Mouse (Mus musculus) spleen, postnatal 36 days (tissue): Measurements from ENCODE around the gene Gabbr1.

Source experiments
- DNase-seq, 2 experiments: peaks; one replicate each; pipeline ENCODE4 v3.0.0; 2022; ENCODE audit warnings: low spot score in 2 of 2, mixed read lengths in 1 of 2

The Gabbr1 gene

DNA sequence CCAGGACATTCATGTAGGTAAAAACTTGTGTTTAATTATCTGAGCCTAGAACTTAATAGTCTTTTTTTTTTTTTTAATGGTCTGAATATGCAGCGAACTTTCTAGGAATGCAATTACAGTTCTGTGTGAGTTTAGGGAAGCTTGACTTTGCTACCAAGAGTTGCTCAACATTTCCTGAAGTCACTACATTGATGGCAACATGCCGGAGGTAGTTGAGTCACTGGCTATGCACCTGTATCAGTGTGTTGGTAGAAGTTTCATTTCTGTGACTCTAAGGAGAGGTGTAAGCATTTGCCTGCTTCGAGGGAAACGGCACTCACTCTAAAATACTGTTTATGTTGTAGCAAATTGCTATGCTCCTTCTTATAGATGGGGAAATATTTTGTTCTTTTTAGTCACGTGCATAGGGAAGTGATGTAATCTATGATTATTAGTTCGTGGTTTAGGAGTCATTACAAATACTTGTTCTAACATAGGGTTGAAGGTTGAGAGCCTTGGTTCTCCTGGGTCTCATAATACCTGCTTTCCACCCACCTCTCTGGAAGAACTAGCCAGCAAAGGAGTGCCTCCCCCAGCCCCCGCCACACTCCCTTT lies 1.0 kb upstream of the Gabbr1 start:
- DNase-seq = no peak

DNA sequence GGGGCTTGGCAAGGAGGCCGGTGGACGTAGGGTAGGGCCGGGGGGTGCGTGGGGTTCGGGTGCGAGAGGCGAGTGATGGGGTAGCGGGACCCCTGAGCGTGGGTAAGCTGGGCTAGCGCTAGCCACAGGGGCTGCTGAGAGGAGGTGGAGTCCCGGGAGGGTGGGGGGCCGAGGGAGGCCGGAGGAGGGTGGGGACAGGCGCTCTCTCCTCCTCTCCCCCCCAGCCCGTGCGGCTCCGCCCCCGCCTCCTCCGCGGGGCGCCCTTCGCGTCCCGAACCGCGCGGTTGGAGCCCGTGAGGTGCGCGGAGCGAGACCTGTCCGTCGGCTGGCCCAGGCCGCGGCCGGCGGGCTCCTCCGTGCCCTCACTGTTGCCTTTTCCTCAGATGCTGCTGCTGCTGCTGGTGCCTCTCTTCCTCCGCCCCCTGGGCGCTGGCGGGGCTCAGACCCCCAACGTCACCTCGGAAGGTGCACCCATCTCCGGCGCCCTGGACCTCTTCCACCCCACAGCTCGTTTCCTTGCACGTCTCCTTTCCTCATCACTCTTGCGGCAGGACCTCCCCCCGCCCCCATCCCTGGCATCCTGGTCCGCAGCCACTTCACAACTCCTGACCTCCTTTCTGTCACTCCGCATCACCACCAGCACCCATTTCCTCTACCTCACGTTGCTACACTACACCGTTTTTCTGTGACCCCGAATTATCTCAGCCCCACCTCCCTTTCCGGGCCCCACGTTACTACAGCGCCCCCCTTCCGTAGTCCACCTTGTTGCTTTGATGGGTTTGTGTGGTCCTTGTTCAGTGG lies 746 bp downstream of the Gabbr1 start:
- DNase-seq = peak; percentile 36 to 39

DNA sequence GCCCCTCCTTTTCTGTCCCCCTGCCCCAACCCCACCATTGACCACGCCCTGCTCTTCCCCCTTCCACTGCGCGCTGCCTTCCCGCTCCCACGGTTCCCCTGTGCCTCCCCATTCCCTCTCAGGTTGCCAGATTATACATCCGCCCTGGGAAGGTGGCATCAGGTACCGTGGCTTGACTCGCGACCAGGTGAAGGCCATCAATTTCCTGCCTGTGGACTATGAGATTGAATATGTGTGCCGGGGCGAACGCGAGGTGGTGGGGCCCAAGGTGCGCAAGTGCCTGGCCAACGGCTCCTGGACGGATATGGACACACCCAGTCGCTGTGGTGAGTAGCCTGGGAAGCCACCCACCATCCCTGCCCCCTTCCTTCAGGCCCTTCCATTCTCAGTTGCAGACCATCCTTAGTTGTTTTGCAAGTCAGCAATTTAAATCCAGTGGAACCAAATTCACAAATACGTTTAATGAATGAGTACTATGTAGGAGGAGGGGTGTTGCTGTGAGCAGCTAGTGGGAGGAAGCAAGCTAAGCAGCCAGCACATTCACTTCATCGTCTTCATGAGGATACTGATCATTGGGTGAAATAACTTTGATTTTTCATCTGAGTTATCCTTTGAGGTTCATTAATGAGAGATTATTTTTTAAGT lies 1.7 kb downstream of the Gabbr1 start:
- DNase-seq = no peak

DNA sequence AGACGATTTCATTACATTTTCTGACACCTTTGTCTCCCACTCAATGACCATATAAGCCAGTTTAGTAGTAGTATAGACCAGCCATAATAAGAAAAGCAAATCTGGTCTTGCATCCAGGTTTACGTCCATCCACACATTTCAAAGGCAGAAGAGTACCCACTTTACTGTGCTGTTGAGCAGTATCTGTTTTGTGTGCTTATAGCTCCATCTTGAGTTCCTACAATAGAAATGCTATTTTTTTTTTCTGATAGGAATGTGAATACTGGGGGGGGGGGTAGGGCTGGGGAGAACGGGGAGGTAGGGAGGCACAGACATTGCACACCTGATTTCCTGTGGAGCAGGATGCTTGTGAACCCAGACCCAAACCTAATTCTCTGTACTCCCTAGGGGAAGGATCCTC lies 2.2 kb downstream of the Gabbr1 start:
- no peak for DNase-seq

DNA sequence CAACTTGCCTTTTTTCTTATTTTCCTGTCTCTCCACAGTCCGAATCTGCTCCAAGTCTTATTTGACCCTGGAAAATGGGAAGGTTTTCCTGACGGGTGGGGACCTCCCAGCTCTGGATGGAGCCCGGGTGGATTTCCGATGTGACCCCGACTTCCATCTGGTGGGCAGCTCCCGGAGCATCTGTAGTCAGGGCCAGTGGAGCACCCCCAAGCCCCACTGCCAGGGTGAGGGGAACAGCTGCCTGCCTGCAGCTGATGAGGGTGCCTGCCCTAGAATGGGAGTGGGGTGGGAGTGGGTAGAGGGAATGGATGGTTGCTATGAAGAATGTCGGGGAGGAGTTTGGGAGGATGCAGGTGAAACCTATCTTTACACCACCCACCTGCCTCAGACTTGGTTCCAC lies 2.6 kb downstream of the Gabbr1 start:
- no peak for DNase-seq

DNA sequence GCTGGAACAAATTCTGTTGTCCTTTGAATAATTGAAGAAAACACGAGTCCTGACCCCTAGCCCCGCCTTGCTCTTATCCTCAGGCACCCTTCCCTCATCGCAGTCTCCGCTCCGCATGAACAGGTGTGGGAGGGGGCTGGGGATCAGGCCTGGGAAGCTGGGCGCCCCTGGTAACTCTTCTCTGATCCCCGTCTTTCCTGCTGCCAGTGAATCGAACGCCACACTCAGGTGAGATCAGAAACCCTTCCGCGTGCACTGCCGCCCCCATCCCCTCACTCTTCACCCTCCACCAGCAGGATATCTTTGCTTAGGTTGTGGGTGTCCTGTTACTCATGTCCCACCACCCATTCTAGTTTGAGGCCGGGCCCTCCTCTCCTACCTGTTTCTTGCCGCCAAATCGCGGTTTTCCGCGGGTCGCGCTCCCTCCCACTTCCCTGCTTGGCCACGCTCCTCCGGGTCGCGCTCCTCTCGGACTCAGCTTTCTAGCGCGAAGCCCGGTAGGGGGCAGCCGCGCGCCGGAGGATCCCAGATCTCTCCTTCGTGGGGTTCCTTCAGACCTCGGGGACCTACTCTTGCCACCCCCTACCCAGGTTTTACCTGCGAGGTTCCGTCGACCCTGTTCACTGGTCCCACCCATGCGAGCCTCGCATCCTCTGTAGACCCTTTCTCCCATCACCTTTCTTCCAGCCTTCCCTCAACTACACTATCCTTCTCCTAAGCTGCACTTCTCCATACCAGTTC lies 4.0 kb downstream of the Gabbr1 start:
- DNase-seq = peak; percentile 21 to 31

DNA sequence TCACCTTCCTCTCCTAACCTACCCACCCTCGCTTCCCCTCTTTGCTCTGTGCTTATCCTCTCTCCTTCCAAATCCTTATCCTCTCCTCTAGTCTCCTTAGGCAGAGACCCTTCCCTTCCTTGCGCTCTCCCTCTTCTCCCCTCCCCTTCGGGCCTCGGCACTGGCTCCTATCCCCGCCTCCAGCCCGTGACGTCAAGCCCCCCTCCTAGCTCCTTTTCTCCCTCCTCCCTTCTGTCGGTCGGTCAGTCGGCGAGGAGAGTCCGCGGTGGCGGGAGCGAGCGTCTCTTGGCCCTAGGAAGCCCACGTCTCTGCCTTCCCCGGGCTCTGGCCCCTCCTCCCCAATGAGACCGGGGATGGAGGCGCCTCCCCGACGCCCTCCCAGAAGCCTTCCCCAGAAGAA lies 4.6 kb downstream of the Gabbr1 start:
- peak; percentile 22 to 30 for DNase-seq

DNA sequence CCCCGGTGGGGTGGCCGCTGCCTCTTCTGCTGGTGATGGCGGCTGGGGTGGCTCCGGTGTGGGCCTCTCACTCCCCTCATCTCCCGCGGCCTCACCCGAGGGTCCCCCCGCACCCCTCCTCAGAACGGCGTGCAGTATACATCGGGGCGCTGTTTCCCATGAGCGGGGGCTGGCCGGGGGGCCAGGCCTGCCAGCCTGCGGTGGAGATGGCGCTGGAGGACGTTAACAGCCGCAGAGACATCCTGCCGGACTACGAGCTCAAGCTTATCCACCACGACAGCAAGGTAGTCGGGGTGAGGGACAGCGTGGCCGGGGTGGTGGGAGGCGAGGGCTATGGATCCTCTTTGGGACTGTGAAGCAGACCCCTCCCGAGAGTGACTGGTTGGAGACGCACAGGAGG lies 5.1 kb downstream of the Gabbr1 start:
- DNase-seq = no peak

DNA sequence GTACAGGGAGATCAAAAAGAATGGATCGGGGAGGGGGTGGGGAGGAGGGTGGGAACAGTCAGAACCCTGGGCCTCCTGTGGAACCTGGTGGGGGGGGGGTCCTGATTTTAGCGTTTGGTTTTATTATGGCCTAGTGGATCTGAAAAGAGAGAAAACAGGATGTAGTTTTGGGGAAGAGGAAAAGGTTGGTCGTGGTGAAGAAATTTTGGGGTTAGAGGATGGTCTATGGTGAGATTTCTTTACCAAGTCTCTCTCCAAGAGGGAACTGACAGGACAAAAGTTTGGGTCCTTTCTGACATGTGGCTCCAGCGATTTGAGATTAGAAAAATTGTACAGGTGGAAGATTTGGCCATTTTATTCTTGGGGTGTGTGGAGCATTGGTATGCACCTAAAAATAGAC lies 6.0 kb downstream of the Gabbr1 start:
- DNase-seq = no peak

DNA sequence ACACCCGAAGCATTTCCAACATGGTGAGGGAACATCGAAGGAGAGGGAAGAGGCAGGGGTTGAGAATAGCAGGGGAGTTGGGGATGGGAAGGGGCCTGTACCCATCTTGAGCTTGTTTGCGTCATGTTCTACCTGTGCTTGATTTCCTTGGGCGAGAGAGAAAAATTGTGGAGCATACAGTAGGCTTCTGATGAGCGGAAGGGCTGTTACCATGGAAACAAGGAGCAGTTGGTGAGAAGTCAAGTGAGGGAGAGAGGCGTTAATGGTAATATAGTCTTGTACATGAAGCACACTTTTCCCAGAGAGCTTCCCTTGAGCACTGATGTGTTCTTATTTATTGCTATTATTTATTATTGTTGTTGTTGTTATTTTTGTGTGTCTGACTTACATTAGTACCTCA lies 11.2 kb downstream of the Gabbr1 start:
- DNase-seq = no peak

DNA sequence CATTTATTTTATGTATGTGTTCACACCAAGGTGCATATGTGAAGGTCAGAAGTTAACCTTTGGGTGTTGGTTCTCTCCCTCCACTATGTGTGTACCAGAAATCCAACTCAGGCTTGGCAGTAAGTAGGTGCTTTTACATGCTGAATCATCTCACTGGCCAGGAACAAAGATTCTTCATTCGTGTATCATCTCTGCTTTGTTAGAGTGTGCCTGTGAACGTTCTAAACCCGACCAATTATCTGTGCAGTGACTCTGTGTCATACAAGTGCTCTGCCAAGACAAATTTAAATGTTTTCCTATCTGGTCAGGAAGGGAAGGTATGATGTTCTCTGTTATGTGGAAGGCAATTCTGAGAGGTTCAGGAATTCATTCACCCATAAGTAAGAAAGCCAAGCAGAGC lies 15.7 kb downstream of the Gabbr1 start:
- no peak for DNase-seq

DNA sequence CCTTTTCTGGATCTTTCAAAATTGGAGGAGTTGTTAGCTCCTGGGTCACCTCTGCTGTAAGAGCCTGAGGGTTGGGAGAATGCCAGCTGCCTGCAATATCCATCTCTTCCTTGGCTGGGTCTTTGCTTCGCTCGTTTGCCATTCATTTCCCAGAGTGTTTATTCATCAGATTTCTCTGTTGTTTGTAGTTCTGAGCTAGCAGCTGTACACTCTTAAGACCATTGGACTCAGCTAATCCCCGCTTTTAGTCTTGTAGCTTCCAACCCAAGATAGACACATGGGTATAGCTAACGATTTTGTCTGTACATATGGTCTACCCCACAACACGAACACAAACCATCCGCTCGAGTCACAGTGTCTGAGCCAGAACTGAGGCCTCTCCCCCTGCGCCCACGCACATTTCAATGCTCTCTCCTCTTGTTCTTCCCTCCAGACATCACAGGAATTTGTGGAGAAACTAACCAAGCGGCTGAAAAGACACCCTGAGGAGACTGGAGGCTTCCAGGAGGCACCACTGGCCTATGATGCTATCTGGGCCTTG lies 16.4 kb downstream of the Gabbr1 start:
- no peak for DNase-seq

DNA sequence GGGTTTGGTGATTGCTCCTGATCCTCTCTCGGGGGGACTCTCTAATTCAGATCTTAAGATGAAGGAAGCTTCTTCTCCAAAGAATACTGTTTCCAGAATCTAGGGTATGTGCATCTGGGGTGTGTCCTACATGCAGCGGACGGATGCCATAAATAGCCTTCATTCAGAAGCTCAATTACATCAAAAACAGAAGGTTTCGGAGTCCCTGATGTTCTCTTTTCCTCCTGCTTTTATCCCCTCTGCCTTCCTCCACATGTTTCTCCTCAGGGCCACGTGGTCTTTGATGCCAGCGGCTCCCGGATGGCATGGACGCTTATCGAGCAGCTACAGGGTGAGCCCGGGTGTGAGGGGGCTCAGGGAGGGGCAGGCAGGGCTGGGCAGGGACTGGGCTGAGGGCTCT lies 17.3 kb downstream of the Gabbr1 start:
- no peak for DNase-seq

DNA sequence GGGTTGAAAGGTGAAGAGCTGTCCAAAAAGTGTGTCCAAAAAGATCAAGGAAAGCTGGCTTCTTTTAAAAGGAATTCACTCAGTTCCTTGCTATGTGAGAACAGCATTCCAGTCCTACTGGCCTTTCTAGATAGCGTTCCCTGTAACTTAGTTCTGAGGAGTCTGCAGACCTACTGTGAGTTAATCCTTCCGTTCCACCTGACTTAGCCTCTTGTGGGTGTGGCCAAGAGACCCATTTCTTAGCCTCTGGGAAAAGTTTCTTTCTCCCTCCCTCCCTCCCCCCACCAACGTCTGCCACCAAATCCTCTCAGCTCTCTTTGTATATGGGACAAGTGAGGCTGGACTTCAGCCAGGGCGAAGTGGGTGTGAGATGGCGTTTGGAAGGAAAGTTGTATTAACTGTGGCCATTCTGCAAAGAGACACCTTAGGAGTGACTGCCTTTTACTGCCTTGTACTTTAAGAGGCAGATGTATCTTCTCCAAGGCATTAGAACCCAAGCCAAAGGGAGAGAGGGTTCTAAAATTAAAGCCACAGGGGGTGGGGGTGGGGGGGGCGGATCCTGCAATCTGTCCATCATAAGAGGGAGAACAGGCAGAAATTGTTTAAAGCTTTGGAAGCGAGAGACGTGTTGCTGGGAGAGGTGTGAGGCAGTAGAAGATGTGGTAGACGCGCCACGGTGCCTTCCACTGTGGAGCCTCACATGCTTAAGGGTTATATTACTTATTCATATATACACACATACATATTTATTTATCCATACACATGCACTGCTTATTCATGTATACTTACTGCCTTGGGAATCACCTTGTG lies 18.1 kb downstream of the Gabbr1 start:
- no peak for DNase-seq

DNA sequence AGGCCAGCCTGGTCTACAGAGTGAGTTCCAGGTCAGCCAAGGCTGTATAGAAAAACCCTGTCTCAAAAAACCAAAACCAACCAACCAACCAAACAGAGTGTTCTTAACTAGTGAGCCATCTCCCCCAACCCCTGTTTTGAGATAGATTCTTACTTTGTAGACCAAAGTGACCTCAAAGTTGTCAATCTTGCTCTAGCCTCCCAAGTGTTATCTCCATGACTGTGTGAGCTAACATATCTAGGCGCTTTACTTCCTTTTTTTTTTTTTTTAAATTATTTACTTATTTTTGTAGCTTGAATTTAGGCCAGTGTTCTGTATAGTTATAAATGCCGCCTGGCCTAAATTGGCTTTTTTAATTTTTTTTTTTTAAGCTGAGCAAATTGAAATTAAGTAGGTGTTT lies 20.2 kb downstream of the Gabbr1 start:
- DNase-seq = no peak

DNA sequence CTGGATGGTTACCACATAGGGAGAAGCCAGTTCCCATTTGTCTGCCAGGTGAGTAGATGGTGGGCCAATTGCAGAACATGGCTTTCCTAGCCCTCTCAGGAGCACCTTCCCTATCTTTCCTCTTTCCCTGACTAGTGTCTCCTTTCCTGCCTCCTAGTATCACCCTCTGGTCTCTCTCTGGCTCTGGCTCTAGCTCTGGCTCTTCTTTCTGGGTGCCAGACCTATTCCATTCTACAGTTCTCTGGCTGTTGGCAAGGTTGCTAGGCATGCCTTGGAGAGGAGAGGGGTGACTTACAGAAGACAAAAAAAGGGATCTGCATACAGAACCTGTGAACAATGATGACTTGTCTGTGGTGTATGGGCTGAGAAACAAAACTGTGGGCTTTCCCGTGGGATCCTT lies 22.1 kb downstream of the Gabbr1 start:
- no peak for DNase-seq

DNA sequence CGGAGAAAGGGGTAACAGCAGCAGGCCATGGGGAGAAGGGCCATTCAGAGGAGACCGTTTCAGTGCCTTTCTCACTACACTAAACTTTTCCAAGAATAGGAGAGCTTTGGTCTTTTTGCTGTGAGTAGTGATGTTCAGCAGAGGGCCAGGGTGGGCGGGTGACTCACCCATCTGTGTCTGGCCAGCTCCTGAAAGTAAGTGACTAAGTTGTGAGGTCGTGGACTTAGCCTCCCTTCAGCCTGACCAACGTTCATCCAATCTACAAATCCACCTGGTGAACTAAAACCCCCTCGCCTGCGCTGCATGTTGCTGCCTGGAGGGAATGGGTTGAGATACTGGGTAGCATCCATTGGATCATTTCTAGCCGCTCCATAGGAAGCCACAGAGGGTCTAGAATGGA lies 24.4 kb downstream of the Gabbr1 start:
- DNase-seq = no peak

DNA sequence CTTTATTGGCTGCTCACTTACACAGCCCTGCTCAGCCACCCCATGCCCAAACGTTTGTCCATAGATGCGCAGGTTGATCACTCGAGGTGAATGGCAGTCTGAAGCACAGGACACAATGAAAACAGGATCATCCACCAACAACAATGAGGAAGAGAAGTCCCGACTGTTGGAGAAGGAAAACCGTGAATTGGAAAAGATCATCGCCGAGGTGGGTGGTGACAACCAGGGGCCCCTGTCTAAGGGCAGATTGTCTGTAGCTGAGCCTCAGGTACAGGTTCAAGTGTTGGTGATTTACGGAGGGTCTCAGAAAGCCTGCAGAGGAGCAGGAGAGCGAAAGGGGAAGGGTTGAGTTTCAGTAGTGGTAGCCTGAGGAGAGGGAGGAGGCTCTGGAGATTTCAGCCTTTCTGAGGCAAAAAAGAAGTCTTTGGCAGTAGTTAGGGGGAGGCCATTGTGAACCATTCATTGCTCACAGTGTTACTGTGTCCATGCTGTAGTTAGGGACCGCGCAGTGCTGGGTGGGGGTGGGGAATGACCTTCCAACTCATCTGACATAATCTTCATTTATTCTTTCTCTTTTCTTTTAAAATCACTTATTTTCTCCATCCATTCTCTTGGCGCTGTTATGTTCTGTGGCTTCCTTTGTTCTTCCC lies 26.4 kb downstream of the Gabbr1 start:
- DNase-seq = no peak

DNA sequence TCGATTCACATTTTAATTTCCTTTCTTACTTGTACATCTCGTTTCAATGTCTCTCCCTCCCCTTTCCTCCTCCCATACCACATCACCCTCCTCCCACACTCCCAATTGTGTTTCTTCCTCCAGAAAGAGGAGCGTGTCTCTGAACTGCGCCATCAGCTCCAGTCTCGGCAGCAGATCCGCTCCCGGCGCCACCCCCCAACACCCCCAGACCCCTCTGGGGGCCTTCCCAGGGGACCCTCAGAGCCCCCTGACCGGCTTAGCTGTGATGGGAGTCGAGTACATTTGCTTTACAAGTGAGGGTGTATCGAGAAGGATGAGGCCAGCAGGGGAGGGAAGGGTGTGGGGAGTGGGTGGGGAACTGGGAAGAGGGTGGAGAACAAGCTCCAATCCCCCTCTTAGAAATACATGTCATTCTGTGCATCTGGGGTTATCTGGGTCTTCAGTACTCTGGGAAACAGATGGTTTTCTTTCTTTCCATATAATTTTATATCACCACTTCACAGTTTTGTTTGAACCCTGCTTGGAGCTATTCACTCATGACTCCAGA lies 27.0 kb downstream of the Gabbr1 start:
- no peak for DNase-seq

DNA sequence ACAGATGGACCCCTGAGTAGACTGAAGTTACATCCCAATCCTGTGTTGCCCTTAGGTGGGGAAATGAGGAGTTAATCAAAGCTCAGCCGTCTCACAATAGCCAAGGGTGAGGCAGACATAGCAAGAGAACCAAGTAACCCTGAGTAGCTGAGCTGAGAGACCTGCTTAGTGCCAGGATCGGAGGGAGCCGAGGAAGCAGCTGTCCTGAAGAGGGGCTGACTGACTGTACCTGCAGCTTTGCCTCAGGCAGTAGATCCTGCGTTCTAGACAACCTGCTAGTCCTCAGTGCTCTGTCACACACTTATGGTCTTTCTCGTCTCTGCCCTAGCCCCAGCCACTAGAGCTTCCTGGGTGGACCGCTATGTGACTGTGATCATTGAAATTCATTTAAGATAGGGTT lies 29.4 kb downstream of the Gabbr1 start:
- no peak for DNase-seq

DNA sequence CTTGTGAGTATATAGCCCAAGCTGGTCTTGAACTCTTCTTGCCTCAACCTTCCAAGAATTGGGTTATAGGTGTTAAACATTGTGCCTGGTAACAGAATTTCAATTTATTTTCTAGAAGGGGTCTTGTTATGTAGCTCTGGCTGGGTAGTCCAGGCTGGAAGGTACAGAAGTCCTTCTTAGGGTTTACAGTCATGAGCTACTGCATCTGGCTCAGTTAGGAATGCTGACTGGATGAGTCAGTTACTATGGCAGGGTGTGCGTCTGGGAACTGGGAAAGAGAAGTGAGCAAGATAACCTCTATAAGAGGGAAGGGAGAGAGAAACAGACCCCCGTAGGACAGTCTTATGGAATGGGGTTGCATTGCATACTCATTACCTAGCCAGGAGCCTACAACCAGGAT lies 30.0 kb downstream of the Gabbr1 start:
- no peak for DNase-seq
